Mouse (Mus musculus): Measurements from ENCODE around the gene Slc6a21. TPM values are rescaled to one million over a fixed set of nuclear protein-coding genes. Genes with fewer than 3 reads are reported as not detected.

The Slc6a21 gene
- polyA plus RNA-seq, 1 experiment from 2014 or later: not detected

DNA sequence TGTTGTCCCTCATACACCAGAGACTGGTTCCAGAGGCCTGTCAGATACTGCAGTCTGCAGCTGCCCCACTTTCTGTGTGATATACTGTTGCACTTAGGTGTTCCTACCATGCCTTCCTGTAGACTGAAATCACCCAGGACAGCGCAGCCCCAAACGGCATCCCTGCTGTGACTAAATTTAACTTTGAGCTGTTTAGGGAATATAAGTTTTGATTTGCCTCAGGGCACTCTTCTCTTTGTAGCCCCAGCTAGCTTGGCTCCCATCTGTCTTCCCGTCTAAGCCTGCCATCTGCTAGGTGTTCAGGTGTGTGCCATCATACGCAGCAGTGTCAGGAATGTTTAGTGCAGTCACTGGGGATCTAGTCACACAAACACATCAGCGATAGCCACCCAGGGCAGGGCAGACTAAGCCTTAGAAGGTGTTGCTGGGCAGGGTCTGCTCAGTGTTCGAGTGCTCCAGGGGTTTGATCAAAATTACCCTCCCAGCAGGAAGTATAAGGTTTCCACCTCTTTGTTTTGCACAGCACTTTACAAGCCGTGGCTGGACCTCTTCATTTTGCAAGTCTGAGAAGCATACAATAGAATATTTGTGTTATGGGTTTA is 14.2 kb upstream of the Slc6a21 start:
- Histone ChIP-seq H3K9me3 (ENCODE audit: control insufficient read depth, low read length) (no peaks in the 10 kb centered on the region), H3K27ac (replicated peaks) (no peak overlapping the region), H3K4me3 (ENCODE audit: low read depth, low read length) (no peak overlapping the region), H3K27me3 (ENCODE audit: control insufficient read depth, insufficient read depth, low read length) (no peaks in the 10 kb centered on the region), H3K9ac (ENCODE audit: low read length) (no peak overlapping the region), H3K4me1 (replicated peaks; ENCODE audit: control insufficient read depth, insufficient read depth) (no peaks in the 10 kb centered on the region), H3K4me2 (replicated peaks; ENCODE audit: low read depth) (no peak overlapping the region), H3K36me3 (ENCODE audit: control insufficient read depth, insufficient read depth, low read length) (no peaks in the 10 kb centered on the region)
- no peak for DNase-seq (ENCODE audit: low spot score)
- 60% methylated on average over 7 of the region's 7 CpGs for WGBS
- TF ChIP-seq CTCF (IDR thresholded peaks at IDR 0.05; ENCODE audit: low read depth) (no peak), EP300 (optimal IDR thresholded peaks at IDR 0.05) (no peak)
- ATAC-seq (ENCODE audit: low FRiP score, low TSS enrichment): no peak

DNA sequence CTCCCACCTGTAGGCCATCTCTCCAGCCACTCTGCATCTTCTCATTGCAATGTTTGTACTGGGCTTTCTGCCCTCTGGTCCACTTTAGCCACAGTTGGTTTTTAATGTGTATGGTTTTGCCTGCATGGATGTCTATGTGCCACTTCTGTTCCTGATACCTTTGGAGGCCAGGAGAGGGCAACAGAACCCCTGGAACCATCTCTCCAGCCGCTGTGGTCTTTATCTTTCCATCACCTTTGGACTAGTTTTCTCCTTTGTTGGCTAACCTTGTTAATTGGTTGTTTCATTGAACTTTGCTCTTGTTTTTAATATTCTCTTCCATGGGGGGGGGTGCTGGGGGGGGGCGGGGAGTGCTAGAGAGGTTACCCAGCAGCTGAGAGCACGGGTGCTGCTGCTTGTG is 13.0 kb upstream of the Slc6a21 start:
- WGBS: 74% methylated on average over 3 of the region's 3 CpGs
- TF ChIP-seq EP300 (optimal IDR thresholded peaks at IDR 0.05): no peak
- peak; percentile 46 for TF ChIP-seq CTCF (IDR thresholded peaks at IDR 0.05; ENCODE audit: low read depth)
- H3K4me2 ChIP-seq (replicated peaks; ENCODE audit: low read depth): no peak overlapping the region
- no peaks in the 10 kb centered on the region for H3K4me1 ChIP-seq (replicated peaks; ENCODE audit: control insufficient read depth, insufficient read depth)
- no peaks in the 10 kb centered on the region for H3K36me3 ChIP-seq (ENCODE audit: control insufficient read depth, insufficient read depth, low read length)
- H3K4me3 ChIP-seq (ENCODE audit: low read depth, low read length): no peak overlapping the region
- no peak overlapping the region for H3K27ac ChIP-seq (replicated peaks)
- H3K9ac ChIP-seq (ENCODE audit: low read length): no peak overlapping the region
- no peaks in the 10 kb centered on the region for H3K9me3 ChIP-seq (ENCODE audit: control insufficient read depth, low read length)
- ATAC-seq (ENCODE audit: low FRiP score, low TSS enrichment): no peak
- DNase-seq (ENCODE audit: low spot score): no peak
- no peaks in the 10 kb centered on the region for H3K27me3 ChIP-seq (ENCODE audit: control insufficient read depth, insufficient read depth, low read length)

DNA sequence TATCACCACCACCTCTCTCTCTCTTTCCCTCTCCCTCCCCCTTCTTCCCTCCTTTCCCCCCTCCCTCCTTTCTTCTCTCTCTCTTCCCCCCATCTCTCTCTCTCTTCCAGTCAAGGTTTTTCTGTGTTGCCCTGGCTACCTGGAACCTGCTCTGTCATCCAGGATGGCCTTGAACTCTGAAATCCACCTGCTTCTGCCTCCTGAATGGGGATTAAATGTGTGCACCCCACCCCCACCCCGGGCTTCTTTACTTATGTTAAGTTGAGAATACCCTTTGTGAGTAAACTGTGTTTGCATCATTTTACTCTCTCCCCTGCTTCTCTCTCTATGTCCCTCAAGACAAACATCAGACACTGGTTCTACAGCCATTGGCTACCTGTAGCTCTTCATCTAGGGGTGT is 11.8 kb upstream of the Slc6a21 start:
- Histone ChIP-seq H3K27ac (replicated peaks) (no peak overlapping the region), H3K4me2 (replicated peaks; ENCODE audit: low read depth) (no peak overlapping the region), H3K9ac (ENCODE audit: low read length) (no peak overlapping the region), H3K36me3 (ENCODE audit: control insufficient read depth, insufficient read depth, low read length) (no peaks in the 10 kb centered on the region), H3K4me1 (replicated peaks; ENCODE audit: control insufficient read depth, insufficient read depth) (no peaks in the 10 kb centered on the region), H3K27me3 (ENCODE audit: control insufficient read depth, insufficient read depth, low read length) (no peaks in the 10 kb centered on the region), H3K4me3 (ENCODE audit: low read depth, low read length) (no peak overlapping the region), H3K9me3 (ENCODE audit: control insufficient read depth, low read length) (no peaks in the 10 kb centered on the region)
- TF ChIP-seq EP300 (optimal IDR thresholded peaks at IDR 0.05) (no peak), CTCF (IDR thresholded peaks at IDR 0.05; ENCODE audit: low read depth) (no peak)
- WGBS: 85% methylated on average over 1 of the region's 1 CpGs
- ATAC-seq (ENCODE audit: low FRiP score, low TSS enrichment) (no peak), DNase-seq (ENCODE audit: low spot score) (no peak)

DNA sequence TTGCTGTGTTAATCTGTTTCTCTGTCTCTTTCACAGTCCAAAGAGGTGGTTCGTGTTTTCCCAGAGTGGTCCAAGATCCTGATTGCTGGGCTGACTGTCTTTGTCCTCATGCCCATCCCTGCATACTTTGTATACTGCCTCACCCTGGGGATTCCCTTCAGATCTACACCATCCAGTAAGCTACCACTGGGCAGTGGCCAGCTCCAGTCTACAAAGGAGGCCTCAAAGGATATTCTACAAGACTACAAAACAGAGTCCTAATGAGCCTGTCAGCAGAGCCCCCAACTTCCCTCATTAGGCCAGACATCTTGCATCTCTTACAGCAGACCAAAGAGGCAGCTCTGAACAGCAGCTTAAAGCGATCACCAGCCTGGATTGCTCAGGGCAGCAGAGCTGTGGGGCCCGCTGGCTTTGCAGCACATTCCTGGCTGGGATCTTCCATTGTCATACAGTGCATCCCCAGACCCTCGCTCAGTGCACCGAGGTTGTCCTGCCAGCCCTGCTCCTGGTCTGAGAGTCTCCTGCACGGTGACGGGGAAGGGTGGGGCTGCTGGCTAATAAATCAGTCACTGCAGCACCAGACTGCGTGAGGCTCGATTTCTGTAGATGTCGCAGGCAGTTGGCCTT is 4.4 kb upstream of the Slc6a21 start:
- ATAC-seq (ENCODE audit: low FRiP score, low TSS enrichment): no peak
- Histone ChIP-seq H3K27me3 (ENCODE audit: control insufficient read depth, insufficient read depth, low read length) (no peaks in the 10 kb centered on the region), H3K9me3 (ENCODE audit: control insufficient read depth, low read length) (no peaks in the 10 kb centered on the region), H3K4me3 (ENCODE audit: low read depth, low read length) (no peak overlapping the region), H3K27ac (replicated peaks) (no peak overlapping the region), H3K4me2 (replicated peaks; ENCODE audit: low read depth) (no peak overlapping the region), H3K9ac (ENCODE audit: low read length) (no peak overlapping the region), H3K4me1 (replicated peaks; ENCODE audit: control insufficient read depth, insufficient read depth) (no peaks in the 10 kb centered on the region), H3K36me3 (ENCODE audit: control insufficient read depth, insufficient read depth, low read length) (no peaks in the 10 kb centered on the region)
- 47% methylated on average over 10 of the region's 10 CpGs for WGBS
- TF ChIP-seq CTCF (IDR thresholded peaks at IDR 0.05; ENCODE audit: low read depth) (no peak), EP300 (optimal IDR thresholded peaks at IDR 0.05) (no peak)
- no peak for DNase-seq (ENCODE audit: low spot score)

DNA sequence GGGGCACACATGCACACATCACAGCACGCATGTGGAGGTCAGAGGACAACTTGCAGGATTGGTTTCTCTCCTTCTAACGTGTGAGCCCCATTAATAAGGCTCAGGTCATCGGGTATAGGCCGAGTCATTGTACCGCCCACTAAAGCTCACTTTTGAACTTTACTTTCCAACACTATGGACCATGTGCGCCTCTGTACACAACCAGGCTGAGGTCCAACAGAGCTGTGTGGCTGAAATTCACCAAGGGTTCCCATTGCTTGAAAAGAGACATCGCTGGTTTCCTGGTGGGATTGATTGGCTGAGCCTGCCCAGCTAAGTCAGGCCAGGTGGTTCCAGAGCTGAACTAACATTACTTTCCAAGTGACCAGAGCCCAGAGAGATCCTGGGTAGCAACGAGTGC is 3.6 kb upstream of the Slc6a21 start:
- TF ChIP-seq CTCF (IDR thresholded peaks at IDR 0.05; ENCODE audit: low read depth): no peak
- no peak for TF ChIP-seq EP300 (optimal IDR thresholded peaks at IDR 0.05)
- ATAC-seq (ENCODE audit: low FRiP score, low TSS enrichment) (no peak), DNase-seq (ENCODE audit: low spot score) (no peak)
- Histone ChIP-seq H3K36me3 (ENCODE audit: control insufficient read depth, insufficient read depth, low read length) (no peaks in the 10 kb centered on the region), H3K9me3 (ENCODE audit: control insufficient read depth, low read length) (no peaks in the 10 kb centered on the region), H3K4me2 (replicated peaks; ENCODE audit: low read depth) (no peak overlapping the region), H3K27me3 (ENCODE audit: control insufficient read depth, insufficient read depth, low read length) (no peaks in the 10 kb centered on the region), H3K9ac (ENCODE audit: low read length) (no peak overlapping the region), H3K4me1 (replicated peaks; ENCODE audit: control insufficient read depth, insufficient read depth) (no peaks in the 10 kb centered on the region), H3K4me3 (ENCODE audit: low read depth, low read length) (no peak overlapping the region), H3K27ac (replicated peaks) (no peak overlapping the region)
- 87% methylated on average over 8 of the region's 8 CpGs for WGBS

DNA sequence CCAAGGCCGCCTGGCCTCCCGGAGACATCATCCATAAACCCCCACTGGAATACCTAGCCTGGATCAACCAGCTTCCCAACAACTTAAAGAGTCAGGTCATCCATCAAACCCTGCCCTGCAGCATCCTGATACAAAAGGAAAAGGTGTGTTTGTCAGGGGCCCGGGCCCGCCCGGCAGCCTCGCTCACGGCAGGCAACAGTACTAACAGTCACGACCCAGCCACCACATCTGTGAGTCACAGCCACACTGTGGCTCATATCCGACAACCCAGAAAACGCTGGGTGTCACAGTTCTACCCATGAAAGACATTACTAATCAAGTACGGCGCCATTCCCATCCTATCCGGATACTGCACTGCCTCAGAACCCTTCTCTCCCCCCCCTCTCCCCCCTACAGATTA is 9.2 kb downstream of the Slc6a21 start:
- Histone ChIP-seq H3K4me1 (replicated peaks; ENCODE audit: control insufficient read depth, insufficient read depth) (no peaks in the 10 kb centered on the region), H3K36me3 (ENCODE audit: control insufficient read depth, insufficient read depth, low read length) (no peaks in the 10 kb centered on the region), H3K27ac (replicated peaks) (no peak overlapping the region), H3K27me3 (ENCODE audit: control insufficient read depth, insufficient read depth, low read length) (no peaks in the 10 kb centered on the region), H3K4me2 (replicated peaks; ENCODE audit: low read depth) (no peak overlapping the region), H3K9me3 (ENCODE audit: control insufficient read depth, low read length) (no peaks in the 10 kb centered on the region), H3K9ac (ENCODE audit: low read length) (no peak overlapping the region), H3K4me3 (ENCODE audit: low read depth, low read length) (no peak overlapping the region)
- TF ChIP-seq EP300 (optimal IDR thresholded peaks at IDR 0.05) (no peak), CTCF (IDR thresholded peaks at IDR 0.05; ENCODE audit: low read depth) (no peak)
- DNase-seq (ENCODE audit: low spot score): no peak
- WGBS: 51% methylated on average over 13 of the region's 13 CpGs
- peak; percentile 51; the same call in 1 of the 2 replicates for ATAC-seq (ENCODE audit: low FRiP score, low TSS enrichment)

All from stomach, postnatal 0 days (tissue).